Mouse (Mus musculus): Measurements from ENCODE around the gene Clpsl2. TPM values are rescaled to one million over a fixed set of nuclear protein-coding genes. Genes with fewer than 3 reads are reported as not detected.

Gene Clpsl2
- polyA plus RNA-seq, 1 experiment from 2014 or later = not detected

DNA sequence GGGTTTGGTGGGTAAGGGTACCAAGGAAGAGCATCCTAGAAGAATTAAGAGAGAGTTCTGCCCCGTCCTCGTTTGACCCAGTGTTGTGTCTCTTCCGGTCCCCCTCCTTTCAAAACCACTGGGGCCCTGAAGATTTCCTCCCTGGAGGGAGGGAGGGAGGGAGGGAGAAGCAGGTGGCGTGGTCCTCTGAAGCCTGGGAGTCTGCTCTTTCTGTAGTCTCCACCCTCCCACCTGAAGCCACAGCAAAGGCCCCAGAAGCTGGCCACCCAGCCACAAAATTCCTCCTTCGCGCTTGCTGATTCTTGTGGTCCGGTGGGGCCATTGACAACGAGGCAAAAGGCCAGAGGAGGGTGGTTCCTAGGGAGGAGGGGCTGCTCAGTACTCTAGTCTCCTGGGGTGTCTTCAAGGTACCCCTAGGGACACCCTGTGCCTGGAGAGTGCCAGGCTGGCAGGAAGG is 30.6 kb upstream of the Clpsl2 start:
- H3K9me3 ChIP-seq (ENCODE audit: control insufficient read depth) = no peaks in the 10 kb centered on the region
- peak overlapping the region; percentile 68 for H3K4me2 ChIP-seq (replicated peaks; ENCODE audit: low read depth)
- peak overlapping the region; percentile 67; the same call in 1 of the 2 replicates for H3K9ac ChIP-seq (ENCODE audit: low read depth, low read length)
- H3K27me3 ChIP-seq (replicated peaks; ENCODE audit: control insufficient read depth, insufficient read depth, low read length) = no peaks in the 10 kb centered on the region
- peak overlapping the region; percentile 36 for H3K4me3 ChIP-seq (ENCODE audit: low read depth, low read length)
- peaks cover 12% of the 10 kb centered on the region; the same call in 1 of the 2 replicates for H3K4me1 ChIP-seq (replicated peaks; ENCODE audit: control insufficient read depth, insufficient read depth, low read length)
- no peaks in the 10 kb centered on the region for H3K36me3 ChIP-seq (ENCODE audit: control insufficient read depth, insufficient read depth)
- 28% methylated on average over 8 of the region's 8 CpGs for WGBS
- TF ChIP-seq CTCF (IDR thresholded peaks at IDR 0.05; ENCODE audit: low read depth) = no peak
- peak overlapping the region; percentile 92 for H3K27ac ChIP-seq (ENCODE audit: low read depth, low read length)
- no peak for ATAC-seq

DNA sequence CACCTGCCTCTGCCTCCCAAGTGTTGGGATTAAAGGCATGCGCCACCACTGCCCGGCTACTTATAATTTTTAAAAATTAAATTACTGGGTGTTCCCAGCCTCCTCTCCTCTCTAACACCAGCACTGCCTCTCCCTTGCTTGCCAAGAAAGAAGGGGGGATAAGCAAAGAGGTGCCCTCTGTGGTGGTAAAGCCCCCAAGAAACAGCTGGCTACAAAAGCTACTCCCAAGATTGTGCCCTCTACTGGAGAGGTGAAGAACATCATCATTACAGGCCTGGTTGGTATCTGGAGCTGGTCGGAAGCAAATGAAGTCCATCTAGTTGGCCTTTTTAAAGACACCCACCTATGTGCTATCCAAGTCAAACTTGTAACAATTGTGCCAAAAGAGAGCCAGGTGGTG is 29.4 kb upstream of the Clpsl2 start:
- WGBS = 90% methylated on average over 3 of the region's 3 CpGs
- H3K4me2 ChIP-seq (replicated peaks; ENCODE audit: low read depth) = no peak overlapping the region
- H3K4me1 ChIP-seq (replicated peaks; ENCODE audit: control insufficient read depth, insufficient read depth, low read length) = peaks cover 12% of the 10 kb centered on the region; the same call in 1 of the 2 replicates

DNA sequence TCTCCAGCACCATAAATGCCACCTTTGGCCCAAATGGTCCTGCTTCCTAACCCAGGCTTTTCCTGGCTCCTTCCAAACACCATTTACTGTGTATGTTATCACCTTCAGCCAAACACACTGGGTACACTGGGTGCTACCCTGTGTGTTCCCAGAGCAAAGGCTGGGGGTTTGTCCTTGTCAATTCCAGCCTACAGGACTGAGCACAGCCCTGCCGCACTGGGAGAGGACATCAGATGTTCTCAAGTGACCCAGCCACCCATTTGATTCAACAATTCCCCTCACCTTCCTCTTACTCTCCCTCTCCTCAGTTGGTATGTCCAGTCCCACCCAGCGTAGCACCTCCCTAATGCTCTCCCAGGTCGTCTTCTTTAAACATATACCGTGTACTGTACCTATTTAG is 28.6 kb upstream of the Clpsl2 start:
- no peaks in the 10 kb centered on the region for H3K9me3 ChIP-seq (ENCODE audit: control insufficient read depth)
- H3K4me2 ChIP-seq (replicated peaks; ENCODE audit: low read depth) = peak overlapping the region; percentile 21
- no peak for ATAC-seq
- H3K36me3 ChIP-seq (ENCODE audit: control insufficient read depth, insufficient read depth) = no peaks in the 10 kb centered on the region
- H3K27me3 ChIP-seq (replicated peaks; ENCODE audit: control insufficient read depth, insufficient read depth, low read length) = no peaks in the 10 kb centered on the region
- H3K9ac ChIP-seq (ENCODE audit: low read depth, low read length) = no peak overlapping the region
- H3K4me3 ChIP-seq (ENCODE audit: low read depth, low read length) = no peak overlapping the region
- peak overlapping the region; percentile 86 for H3K27ac ChIP-seq (ENCODE audit: low read depth, low read length)
- no peak for TF ChIP-seq CTCF (IDR thresholded peaks at IDR 0.05; ENCODE audit: low read depth)
- 55% methylated on average over 4 of the region's 4 CpGs for WGBS
- H3K4me1 ChIP-seq (replicated peaks; ENCODE audit: control insufficient read depth, insufficient read depth, low read length) = peaks cover 12% of the 10 kb centered on the region; the same call in 1 of the 2 replicates

More for the DNA sequence above, 29.4 kb upstream of the Clpsl2 start:
- H3K4me3 ChIP-seq (ENCODE audit: low read depth, low read length) = no peak overlapping the region
- H3K27ac ChIP-seq (ENCODE audit: low read depth, low read length) = 0 out of 2 replicates have a peak overlapping the region, but pooled peaks have one; percentile 86
- no peak overlapping the region for H3K9ac ChIP-seq (ENCODE audit: low read depth, low read length)
- peak; percentile 74 for TF ChIP-seq CTCF (IDR thresholded peaks at IDR 0.05; ENCODE audit: low read depth)
- no peaks in the 10 kb centered on the region for H3K27me3 ChIP-seq (replicated peaks; ENCODE audit: control insufficient read depth, insufficient read depth, low read length)
- no peak for ATAC-seq
- H3K36me3 ChIP-seq (ENCODE audit: control insufficient read depth, insufficient read depth) = no peaks in the 10 kb centered on the region
- H3K9me3 ChIP-seq (ENCODE audit: control insufficient read depth) = no peaks in the 10 kb centered on the region

DNA sequence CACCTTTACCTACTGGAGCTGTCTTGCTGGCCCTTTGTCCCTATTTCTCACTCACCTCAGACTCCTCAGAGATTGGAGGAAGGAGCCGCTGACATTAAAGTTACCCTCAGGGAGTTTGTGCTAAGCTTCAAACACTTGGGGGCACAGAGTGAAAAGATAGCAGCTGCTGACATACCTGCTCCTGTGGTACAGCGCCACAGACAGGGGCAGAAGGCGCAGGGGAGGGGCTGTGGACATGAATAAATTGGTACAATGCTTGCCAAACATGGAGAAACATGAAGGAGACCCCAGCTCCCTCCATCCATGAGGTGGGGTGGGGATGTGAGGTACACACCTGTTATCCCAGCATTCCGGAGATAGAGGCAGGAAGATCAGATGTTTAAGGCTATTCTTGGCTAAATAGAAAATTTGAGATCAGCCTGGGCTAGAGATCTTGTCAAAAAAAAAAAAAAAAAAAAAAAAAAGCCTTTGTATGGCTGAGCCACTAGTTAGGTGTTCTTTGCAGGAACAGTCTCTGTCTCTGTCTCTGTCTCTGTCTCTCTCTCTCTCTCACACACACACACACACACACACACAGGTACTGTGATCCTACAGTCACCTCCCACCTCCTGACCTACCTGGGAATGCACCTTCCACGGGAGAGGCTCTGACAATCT is 28.0 kb upstream of the Clpsl2 start:
- no peak for ATAC-seq
- peak overlapping the region; percentile 89 for H3K4me2 ChIP-seq (replicated peaks; ENCODE audit: low read depth)

DNA sequence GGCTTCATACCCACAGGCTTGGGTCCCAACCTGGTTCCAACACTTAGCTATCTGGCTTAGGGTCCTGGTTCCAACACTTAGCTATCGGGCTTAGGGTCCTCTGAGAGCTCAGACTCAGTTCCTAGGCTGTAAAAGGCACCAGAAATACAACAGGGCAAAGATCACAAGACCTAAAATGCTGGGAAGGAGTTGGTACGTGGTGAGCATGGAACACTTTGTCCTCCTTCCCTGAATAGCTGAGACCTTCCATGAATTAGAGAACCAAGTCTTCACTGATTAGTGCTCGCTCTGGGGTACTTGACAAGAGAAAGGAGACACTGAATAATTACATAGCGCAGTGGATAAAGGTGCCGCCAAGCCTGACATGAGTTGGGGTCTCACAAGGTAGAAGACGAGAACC is 27.3 kb upstream of the Clpsl2 start:
- Histone ChIP-seq H3K9ac (ENCODE audit: low read depth, low read length) (no peak overlapping the region), H3K27ac (ENCODE audit: low read depth, low read length) (peak overlapping the region; percentile 86), H3K4me2 (replicated peaks; ENCODE audit: low read depth) (peak overlapping the region; percentile 89), H3K4me3 (ENCODE audit: low read depth, low read length) (peak overlapping the region; percentile 48), H3K4me1 (replicated peaks; ENCODE audit: control insufficient read depth, insufficient read depth, low read length) (peaks cover 7% of the 10 kb centered on the region; the same call in 1 of the 2 replicates), H3K36me3 (ENCODE audit: control insufficient read depth, insufficient read depth) (no peaks in the 10 kb centered on the region), H3K27me3 (replicated peaks; ENCODE audit: control insufficient read depth, insufficient read depth, low read length) (no peaks in the 10 kb centered on the region), H3K9me3 (ENCODE audit: control insufficient read depth) (no peaks in the 10 kb centered on the region)
- peak; percentile 43 for ATAC-seq
- 24% methylated on average over 6 of the region's 6 CpGs for WGBS
- no peak; the same call in 1 of the 2 replicates for TF ChIP-seq CTCF (IDR thresholded peaks at IDR 0.05; ENCODE audit: low read depth)

More for the DNA sequence above, 28.0 kb upstream of the Clpsl2 start:
- 47% methylated on average over 5 of the region's 5 CpGs for WGBS
- peak overlapping the region; percentile 86 for H3K27ac ChIP-seq (ENCODE audit: low read depth, low read length)
- no peaks in the 10 kb centered on the region for H3K9me3 ChIP-seq (ENCODE audit: control insufficient read depth)
- peaks cover 10% of the 10 kb centered on the region; the same call in 1 of the 2 replicates for H3K4me1 ChIP-seq (replicated peaks; ENCODE audit: control insufficient read depth, insufficient read depth, low read length)
- no peaks in the 10 kb centered on the region for H3K36me3 ChIP-seq (ENCODE audit: control insufficient read depth, insufficient read depth)
- TF ChIP-seq CTCF (IDR thresholded peaks at IDR 0.05; ENCODE audit: low read depth) = no peak
- H3K9ac ChIP-seq (ENCODE audit: low read depth, low read length) = no peak overlapping the region
- H3K4me3 ChIP-seq (ENCODE audit: low read depth, low read length) = no peak overlapping the region
- H3K27me3 ChIP-seq (replicated peaks; ENCODE audit: control insufficient read depth, insufficient read depth, low read length) = no peaks in the 10 kb centered on the region

DNA sequence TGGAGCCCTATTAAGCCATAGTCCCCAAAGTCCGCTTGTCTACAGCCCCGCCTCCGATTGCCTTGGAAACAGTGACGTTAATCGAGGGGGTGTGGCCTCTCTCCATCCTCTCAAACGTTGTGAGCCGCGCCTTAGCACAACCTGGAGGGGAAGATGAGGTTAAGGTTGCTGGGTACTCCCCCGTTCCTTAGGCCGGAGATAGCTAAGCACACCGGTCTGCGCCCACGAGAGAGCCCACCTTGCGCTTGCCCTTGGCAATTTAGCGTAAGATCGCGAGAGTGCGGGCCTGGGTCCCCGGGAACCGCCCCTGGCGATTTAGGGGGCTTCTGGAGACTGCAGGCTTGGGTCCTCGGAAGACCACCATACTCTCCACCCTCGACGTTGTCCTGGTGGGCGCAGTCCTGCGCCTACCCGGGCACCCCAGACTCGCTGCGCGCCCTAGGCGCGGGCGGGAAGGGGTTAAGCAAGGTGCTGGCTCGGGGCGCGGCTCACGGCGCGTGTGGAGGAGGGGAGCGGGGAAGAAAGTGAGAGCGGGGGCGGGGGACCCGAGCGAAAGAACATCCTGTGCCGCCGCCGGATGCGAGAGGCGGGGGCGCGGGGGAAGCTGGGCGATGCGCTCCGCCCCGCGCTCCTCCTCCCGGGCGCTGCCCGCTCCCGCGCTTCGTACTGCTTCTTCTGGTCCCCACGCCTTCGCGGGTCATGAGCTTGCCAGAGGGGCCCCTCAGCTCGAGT is 26.4 kb upstream of the Clpsl2 start:
- H3K4me2 ChIP-seq (replicated peaks; ENCODE audit: low read depth) = peak overlapping the region; percentile 89
- H3K9ac ChIP-seq (ENCODE audit: low read depth, low read length) = peak overlapping the region; percentile 63
- H3K27ac ChIP-seq (ENCODE audit: low read depth, low read length) = peak overlapping the region; percentile 86
- no peaks in the 10 kb centered on the region for H3K9me3 ChIP-seq (ENCODE audit: control insufficient read depth)
- no peak; the same call in 1 of the 2 replicates for TF ChIP-seq CTCF (IDR thresholded peaks at IDR 0.05; ENCODE audit: low read depth)
- no peaks in the 10 kb centered on the region for H3K36me3 ChIP-seq (ENCODE audit: control insufficient read depth, insufficient read depth)
- peak overlapping the region; percentile 48 for H3K4me3 ChIP-seq (ENCODE audit: low read depth, low read length)
- no peaks in the 10 kb centered on the region for H3K27me3 ChIP-seq (replicated peaks; ENCODE audit: control insufficient read depth, insufficient read depth, low read length)
- peak; percentile 70 for ATAC-seq
- H3K4me1 ChIP-seq (replicated peaks; ENCODE audit: control insufficient read depth, insufficient read depth, low read length) = peaks cover 3% of the 10 kb centered on the region; the same call in 1 of the 2 replicates
- under 1% methylated on average over 52 of the region's 66 CpGs for WGBS

Measured in intestine, postnatal 0 days (tissue).